Mouse (Mus musculus): ENCODE measurements at regions not wholly inside any gene's neighbourhood (a gene's known extent, or its start where the extent isn't known, plus 50 kb on each side); places are given as distances from the start of the nearest gene placed in this dataset.
"Not testable (repeated sequence)": the region's sequence is repeated elsewhere in the genome, so short reads cannot be mapped to it uniquely, and the experiment has no call there.

DNA sequence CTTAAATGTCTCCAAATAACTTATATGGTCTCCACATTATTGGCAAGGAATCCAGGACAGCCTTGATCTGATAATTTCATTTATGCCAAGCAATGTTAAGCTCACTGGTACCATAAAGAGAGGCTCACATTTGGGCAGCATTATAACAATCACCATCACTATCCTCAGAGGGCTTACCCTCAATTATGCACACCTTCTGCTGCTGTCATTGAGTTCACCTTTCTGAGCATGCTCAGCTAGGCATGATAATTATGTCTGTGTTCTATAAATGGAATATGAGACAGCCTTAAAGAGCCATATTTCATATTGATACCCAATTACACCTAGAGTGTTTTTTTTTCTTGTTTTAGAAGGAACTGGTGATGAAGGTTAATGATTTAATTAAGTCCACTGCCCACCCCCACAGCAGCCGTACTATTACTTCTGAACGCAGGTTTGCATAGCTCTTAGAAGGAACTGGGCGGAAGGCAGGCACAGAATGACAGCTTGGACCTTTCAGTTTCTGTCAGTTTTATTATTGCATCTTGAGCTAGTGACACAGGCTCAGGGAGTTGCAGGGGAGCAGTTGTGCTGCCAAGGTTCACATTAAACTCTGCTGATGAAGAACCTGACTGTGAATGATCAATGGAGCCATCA lies 424.0 kb upstream of the Sphkap start:
- Histone ChIP-seq H3K4me2 (no peak overlapping the region), H3K9me3 (replicated peaks) (no peaks in the 10 kb centered on the region; the same call in 1 of the 2 replicates), H3K4me1 (no peaks in the 10 kb centered on the region), H3K4me3 (no peak overlapping the region), H3K27ac (no peak overlapping the region), H3K27me3 (no peaks in the 10 kb centered on the region), H3K9ac (no peak overlapping the region), H3K36me3 (ENCODE audit: poor library complexity, severe bottlenecking) (no peaks in the 10 kb centered on the region)
- no peak for ATAC-seq
- WGBS = 94% methylated on average over 3 of the region's 3 CpGs

DNA sequence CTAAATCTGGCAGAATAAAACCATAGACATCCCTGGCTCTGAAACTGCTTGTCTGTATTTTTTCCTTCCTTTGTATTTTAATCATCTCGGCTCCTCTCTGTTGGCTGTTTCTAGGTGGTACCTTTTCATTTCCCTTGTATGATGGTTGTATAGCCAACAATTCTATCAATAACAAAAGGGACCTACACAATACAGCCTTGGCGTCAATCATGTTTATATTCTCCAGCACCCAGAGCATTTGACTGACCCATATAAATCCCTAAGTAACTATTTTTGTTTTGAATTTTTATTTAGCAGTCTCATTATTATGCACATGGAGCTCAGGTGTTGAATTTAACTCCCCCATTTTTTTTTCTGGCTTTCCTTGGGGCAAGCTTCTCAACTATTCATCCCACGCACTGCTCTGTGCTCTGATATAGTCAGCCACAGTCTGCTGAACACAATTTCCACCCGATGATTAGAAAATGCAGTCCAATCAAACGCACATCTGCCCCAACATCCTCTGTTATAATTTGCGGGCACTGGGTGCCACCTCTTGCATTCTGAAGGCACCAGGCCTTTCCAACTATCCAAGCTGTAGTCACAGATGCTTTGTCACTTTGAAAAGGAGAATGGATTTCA lies 422.1 kb upstream of the Sphkap start:
- Histone ChIP-seq H3K4me3 (no peak overlapping the region), H3K27ac (no peak overlapping the region), H3K27me3 (no peaks in the 10 kb centered on the region), H3K4me2 (no peak overlapping the region), H3K9ac (no peak overlapping the region), H3K9me3 (replicated peaks) (no peaks in the 10 kb centered on the region; the same call in 1 of the 2 replicates), H3K4me1 (no peaks in the 10 kb centered on the region), H3K36me3 (ENCODE audit: poor library complexity, severe bottlenecking) (no peaks in the 10 kb centered on the region)
- WGBS = 73% methylated on average over 6 of the region's 6 CpGs
- no peak for ATAC-seq

DNA sequence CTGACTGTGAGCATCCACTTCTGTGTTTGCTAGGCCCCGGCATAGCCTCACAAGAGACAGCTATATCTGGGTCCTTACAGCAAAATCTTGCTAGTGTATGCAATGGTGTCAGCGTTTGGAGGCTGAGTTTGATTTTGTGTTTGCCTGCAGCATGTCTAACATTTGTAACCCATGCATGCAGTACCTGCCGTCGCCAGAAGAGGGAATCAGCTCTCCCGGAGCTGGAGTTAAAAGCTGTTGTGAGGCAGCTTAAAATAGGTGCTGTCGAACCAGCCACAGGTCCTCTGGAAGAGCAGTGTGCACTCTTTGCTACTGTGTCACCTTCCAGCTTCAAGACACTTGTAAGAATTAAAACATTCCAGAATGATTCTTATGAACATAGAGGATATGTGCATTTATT lies 403.2 kb upstream of the Sphkap start:
- H3K36me3 ChIP-seq (ENCODE audit: poor library complexity, severe bottlenecking); H3K4me3 ChIP-seq; H3K4me2 ChIP-seq; H3K27me3 ChIP-seq; H3K9me3 ChIP-seq (replicated peaks); H3K4me1 ChIP-seq; H3K9ac ChIP-seq; H3K27ac ChIP-seq; ATAC-seq: not testable (repeated sequence)
- 50% methylated on average over 6 of the region's 6 CpGs for WGBS

DNA sequence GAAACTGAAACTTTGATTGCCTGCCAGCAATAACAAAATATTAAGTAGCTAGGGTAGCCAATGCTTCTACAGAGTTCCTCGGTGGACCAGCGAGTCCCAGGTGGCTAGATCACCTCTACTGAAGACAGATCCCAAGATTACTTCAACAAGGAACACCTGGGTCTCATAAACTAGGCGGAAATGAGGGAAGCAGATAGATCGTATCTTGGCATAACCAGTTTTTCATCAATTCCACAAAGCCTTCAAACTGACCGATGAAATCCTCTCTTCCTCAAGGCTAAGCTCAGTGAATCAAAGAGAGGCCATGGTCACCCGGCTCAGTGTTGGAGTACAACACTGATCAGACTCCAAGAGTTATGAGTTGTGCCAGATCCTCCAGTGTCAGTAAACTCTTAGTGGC lies 400.4 kb upstream of the Sphkap start:
- Histone ChIP-seq H3K4me1 (no peaks in the 10 kb centered on the region), H3K9ac (no peak overlapping the region), H3K9me3 (replicated peaks) (no peaks in the 10 kb centered on the region), H3K36me3 (ENCODE audit: poor library complexity, severe bottlenecking) (no peaks in the 10 kb centered on the region), H3K27me3 (no peaks in the 10 kb centered on the region), H3K4me3 (no peak overlapping the region), H3K4me2 (no peak overlapping the region), H3K27ac (no peak overlapping the region)
- 95% methylated on average over 6 of the region's 6 CpGs for WGBS
- no peak for ATAC-seq

DNA sequence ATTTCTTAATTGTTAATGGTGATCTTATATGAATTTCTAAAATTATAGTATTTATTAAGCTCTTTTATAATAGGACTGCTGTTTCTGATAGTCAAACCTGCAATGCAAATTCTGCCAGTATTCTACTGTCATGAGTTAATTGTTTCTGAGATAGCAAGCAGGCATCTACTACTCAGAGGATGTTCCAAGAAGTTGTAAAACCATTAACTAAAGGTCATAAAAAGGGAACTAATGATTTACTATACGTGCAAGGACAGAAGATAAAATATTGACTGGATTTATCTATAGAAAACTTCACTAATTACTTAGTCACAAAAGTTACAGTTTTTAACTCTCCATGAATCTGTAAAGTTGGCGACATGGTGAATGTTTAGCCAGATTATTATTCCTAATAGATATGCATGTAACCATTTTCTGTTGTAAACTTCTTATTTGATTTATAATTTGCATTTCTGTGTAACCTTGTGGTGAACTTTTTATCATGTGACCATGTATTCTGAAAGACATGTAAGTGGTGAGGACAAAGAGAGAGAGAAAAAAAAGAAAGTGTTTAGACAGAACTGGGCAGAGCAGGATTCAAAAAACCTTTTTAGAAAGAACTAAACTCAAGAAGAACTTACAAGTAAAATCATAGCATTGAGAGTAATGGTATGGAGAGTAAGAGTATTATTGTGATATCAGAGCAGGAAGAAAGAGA lies 395.5 kb upstream of the Sphkap start:
- no peaks in the 10 kb centered on the region for H3K9me3 ChIP-seq (replicated peaks)
- no peak overlapping the region for H3K9ac ChIP-seq
- H3K4me2 ChIP-seq = no peak overlapping the region
- no peaks in the 10 kb centered on the region for H3K27me3 ChIP-seq
- H3K4me3 ChIP-seq = no peak overlapping the region
- WGBS = 89% methylated on average over 2 of the region's 2 CpGs
- no peak for ATAC-seq
- H3K36me3 ChIP-seq (ENCODE audit: poor library complexity, severe bottlenecking) = no peaks in the 10 kb centered on the region
- H3K27ac ChIP-seq = no peak overlapping the region
- no peaks in the 10 kb centered on the region for H3K4me1 ChIP-seq

DNA sequence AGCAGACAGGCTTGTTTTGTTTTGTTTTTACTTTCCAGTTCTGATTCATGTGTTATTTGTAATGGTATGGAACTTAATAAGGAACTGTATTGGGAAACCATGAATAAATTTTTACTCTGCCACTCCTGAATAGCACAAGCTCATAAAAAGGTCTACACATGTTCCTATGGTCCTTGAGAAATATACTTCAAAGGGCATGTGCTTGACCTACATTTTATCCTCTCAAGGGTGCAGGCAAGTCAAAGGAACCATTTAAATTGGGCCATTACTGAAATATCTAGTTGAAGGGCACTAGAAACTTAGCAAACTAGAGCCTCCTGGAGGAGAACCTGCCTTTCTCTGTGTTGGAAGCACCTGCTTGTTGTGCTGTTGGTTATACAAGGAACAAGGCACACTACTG lies 393.8 kb upstream of the Sphkap start:
- no peak for ATAC-seq
- H3K9ac ChIP-seq = no peak overlapping the region
- no peaks in the 10 kb centered on the region for H3K36me3 ChIP-seq (ENCODE audit: poor library complexity, severe bottlenecking)
- no peak overlapping the region for H3K4me2 ChIP-seq
- H3K4me3 ChIP-seq = no peak overlapping the region
- no peaks in the 10 kb centered on the region for H3K9me3 ChIP-seq (replicated peaks)
- no peak overlapping the region for H3K27ac ChIP-seq
- no peaks in the 10 kb centered on the region for H3K27me3 ChIP-seq
- H3K4me1 ChIP-seq = no peaks in the 10 kb centered on the region

DNA sequence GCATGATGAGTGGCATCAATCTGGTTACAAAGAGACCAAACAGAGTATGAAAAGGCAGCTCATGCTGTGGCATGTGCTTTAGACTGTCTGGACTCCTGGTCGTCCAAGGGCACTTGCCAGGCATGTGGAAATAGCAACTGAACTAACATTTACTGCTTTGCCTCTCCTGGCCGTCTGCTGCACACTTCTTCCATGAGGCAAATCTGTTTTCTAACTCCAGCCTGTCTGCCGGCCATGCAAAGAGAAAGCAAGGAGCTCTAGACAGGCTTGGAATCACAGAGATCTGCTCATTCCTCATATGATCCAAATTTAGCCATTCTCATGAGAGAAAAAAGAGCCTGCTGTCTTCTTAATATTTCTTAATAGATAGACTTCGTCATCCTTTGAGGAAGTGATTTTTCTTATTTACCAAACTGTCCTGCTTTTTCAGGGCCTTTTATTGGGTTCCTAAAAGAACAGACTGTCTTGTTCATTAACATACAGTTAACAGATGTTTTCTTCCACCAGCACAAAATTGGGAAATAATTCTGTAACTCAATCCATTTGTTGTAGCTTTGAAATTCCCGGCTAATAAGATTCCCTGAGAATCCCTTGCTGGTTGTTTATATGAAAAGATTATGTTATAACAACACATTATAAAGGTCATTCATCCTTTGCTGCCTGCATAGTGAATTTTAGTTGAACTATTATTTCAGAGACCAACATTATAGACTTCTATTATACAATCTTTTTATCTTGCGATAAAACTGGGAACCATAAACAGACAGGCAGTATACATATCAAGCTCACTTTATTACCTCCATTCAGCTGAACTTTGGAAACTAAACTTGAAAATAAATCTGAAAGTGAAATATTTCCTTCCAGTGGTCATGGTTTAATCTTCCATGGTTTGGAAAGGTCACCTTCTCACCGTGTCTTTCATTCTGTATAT lies 389.2 kb upstream of the Sphkap start:
- Histone ChIP-seq H3K4me1 (no peaks in the 10 kb centered on the region), H3K36me3 (ENCODE audit: poor library complexity, severe bottlenecking) (no peaks in the 10 kb centered on the region), H3K9ac (no peak overlapping the region), H3K9me3 (replicated peaks) (no peaks in the 10 kb centered on the region), H3K27ac (no peak overlapping the region), H3K27me3 (no peaks in the 10 kb centered on the region), H3K4me3 (no peak overlapping the region), H3K4me2 (no peak overlapping the region)
- 79% methylated on average over 7 of the region's 7 CpGs for WGBS
- no peak for ATAC-seq

DNA sequence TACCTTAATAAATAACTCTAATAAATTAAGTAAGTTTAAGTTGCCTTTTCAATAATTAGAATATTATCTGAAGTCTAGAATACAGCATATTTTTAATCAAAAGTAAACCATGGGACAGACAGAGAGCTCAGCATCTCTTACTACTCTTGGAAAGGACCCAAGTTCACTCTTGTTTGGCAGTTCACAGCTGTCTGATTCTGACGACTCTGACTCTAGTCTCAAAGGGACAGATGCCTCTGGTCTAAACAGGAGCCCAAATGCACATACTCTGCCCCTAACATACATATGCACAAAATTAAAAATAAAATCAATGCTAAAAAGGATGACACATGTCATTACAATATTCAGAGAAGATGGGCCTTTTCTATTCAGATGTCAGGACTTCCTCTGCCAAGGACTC lies 369.2 kb upstream of the Sphkap start:
- Histone ChIP-seq H3K9me3 (replicated peaks) (no peaks in the 10 kb centered on the region), H3K36me3 (ENCODE audit: poor library complexity, severe bottlenecking) (no peaks in the 10 kb centered on the region), H3K4me2 (no peak overlapping the region), H3K4me1 (no peaks in the 10 kb centered on the region), H3K9ac (no peak overlapping the region), H3K27ac (no peak overlapping the region), H3K27me3 (no peaks in the 10 kb centered on the region), H3K4me3 (no peak overlapping the region)
- no peak for ATAC-seq
- WGBS = 56% methylated on average over 1 of the region's 1 CpGs

DNA sequence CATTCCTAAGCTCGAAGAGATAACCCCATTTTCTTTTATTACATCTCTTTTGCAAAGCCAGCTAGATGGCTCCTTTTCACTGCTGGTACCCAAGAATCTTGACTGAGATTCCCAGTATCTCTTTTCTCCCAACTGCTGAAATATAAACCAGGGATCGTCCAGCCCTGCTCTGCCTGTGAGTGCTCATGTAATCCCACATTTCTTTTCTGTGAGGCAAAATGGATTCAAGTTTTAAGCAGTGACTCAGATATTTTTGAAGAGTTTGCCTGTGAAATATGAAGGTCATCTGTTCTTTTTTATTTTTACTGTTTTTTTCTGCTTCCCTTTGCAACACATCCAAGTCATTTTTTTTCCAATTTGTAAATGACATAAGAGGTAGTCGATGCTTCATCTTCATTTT lies 363.2 kb upstream of the Sphkap start:
- ATAC-seq = no peak
- no peaks in the 10 kb centered on the region for H3K27me3 ChIP-seq
- no peaks in the 10 kb centered on the region for H3K9me3 ChIP-seq (replicated peaks)
- no peak overlapping the region for H3K4me3 ChIP-seq
- no peaks in the 10 kb centered on the region for H3K4me1 ChIP-seq
- no peak overlapping the region for H3K4me2 ChIP-seq
- H3K9ac ChIP-seq = no peak overlapping the region
- no peaks in the 10 kb centered on the region for H3K36me3 ChIP-seq (ENCODE audit: poor library complexity, severe bottlenecking)
- 76% methylated on average over 3 of the region's 3 CpGs for WGBS
- no peak overlapping the region for H3K27ac ChIP-seq

DNA sequence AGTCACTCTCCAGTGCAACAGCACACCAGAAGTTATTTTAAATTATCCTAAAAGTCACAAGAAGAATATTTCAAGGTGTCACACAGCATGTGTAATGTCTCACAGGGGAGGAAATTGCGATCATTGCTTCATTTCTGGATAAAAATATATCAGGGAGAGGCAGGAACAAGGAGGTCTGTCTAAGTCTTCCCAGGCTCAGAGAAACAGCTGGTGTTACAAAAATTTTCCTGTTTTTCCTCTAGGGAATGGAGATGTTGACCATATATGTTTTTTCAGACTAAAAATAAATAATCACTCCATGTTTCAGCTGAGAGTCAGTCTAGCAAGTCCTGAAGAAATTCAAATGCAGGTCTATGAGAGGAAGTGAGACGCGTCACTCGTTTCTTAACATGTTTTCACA lies 353.5 kb upstream of the Sphkap start:
- no peak for ATAC-seq
- Histone ChIP-seq H3K27me3 (no peaks in the 10 kb centered on the region), H3K27ac (no peak overlapping the region), H3K36me3 (ENCODE audit: poor library complexity, severe bottlenecking) (no peaks in the 10 kb centered on the region), H3K9me3 (replicated peaks) (no peaks in the 10 kb centered on the region), H3K4me3 (no peak overlapping the region), H3K4me2 (no peak overlapping the region), H3K4me1 (0 out of 2 replicates have a peak, but pooled peaks cover 5% of the 10 kb centered on the region), H3K9ac (no peak overlapping the region)
- 86% methylated on average over 4 of the region's 4 CpGs for WGBS

DNA sequence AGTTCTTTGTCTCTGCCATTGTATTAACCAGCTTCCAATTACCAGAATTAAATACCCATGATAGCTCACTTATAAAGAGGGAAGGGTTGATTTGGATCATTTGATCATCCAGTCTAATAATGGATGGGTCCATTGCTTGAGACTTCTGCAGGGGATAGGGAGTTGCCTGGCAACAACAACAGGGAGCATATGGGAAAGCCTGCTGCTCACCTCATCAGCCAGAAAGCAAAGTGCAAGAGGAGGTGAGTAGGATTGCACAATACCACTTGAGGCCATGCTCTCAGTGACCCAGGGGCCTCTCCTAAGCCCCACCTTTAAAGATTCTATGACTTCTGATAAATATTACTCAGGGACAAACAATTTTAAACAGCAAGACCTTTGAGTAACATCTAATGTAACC lies 348.9 kb upstream of the Sphkap start:
- H3K27ac ChIP-seq = no peak overlapping the region
- ATAC-seq = peak; percentile 63; the same call in 1 of the 2 replicates
- H3K9me3 ChIP-seq (replicated peaks) = no peaks in the 10 kb centered on the region
- no peaks in the 10 kb centered on the region for H3K27me3 ChIP-seq
- H3K4me2 ChIP-seq = no peak overlapping the region
- 0 out of 2 replicates have a peak, but pooled peaks cover 5% of the 10 kb centered on the region for H3K4me1 ChIP-seq
- H3K36me3 ChIP-seq (ENCODE audit: poor library complexity, severe bottlenecking) = no peaks in the 10 kb centered on the region
- H3K9ac ChIP-seq = no peak overlapping the region
- no peak overlapping the region for H3K4me3 ChIP-seq

DNA sequence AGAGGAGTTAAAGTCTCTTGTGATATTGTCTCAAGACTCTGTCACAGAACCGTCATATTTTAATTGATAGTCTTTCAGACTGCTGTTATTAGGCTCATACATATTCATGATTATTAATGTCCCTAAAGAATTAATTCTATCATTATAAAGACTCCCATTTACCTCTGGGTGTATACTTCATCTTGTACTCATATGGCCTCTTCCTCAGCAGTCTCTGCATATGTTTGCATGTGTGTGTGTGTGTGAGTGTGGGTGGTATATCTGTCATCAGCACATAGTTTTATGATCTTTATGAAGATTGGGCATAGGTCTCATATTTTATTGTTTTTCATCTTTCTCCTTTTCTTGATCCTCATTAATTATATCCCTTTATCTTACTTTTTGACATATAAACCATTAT lies 347.3 kb upstream of the Sphkap start:
- Histone ChIP-seq H3K4me2 (no peak overlapping the region), H3K27ac (no peak overlapping the region), H3K9me3 (replicated peaks) (no peaks in the 10 kb centered on the region), H3K36me3 (ENCODE audit: poor library complexity, severe bottlenecking) (no peaks in the 10 kb centered on the region), H3K9ac (no peak overlapping the region), H3K4me1 (0 out of 2 replicates have a peak, but pooled peaks cover 5% of the 10 kb centered on the region), H3K4me3 (no peak overlapping the region), H3K27me3 (no peaks in the 10 kb centered on the region)
- WGBS = 48% methylated on average over 1 of the region's 1 CpGs
- no peak for ATAC-seq

Measured in forebrain, embryonic 13.5 days (tissue).